Mouse (Mus musculus): Measurements from ENCODE around the gene Exoc6b.

GRCm38 (mm10) chr6:84752806-84753420 is 316.4 kb downstream of the Exoc6b start:
- TF ChIP-seq CTCF (IDR thresholded peaks at IDR 0.05; ENCODE audit: control insufficient read depth, insufficient read depth, insufficient read length): no peak
- no peak for TF ChIP-seq FOSL1 (IDR thresholded peaks at IDR 0.05; ENCODE audit: insufficient read depth, low read length, poor library complexity, severe bottlenecking)
- no peak for TF ChIP-seq MYOD1 (IDR thresholded peaks at IDR 0.05; ENCODE audit: control insufficient read depth, insufficient read length, low read depth)
- no peak for TF ChIP-seq MAX (IDR thresholded peaks at IDR 0.05)
- TF ChIP-seq CEBPB (IDR thresholded peaks at IDR 0.05; ENCODE audit: low read depth): no peak
